Mouse (Mus musculus): Measurements from ENCODE around the gene Tmem163.

Gene Tmem163

GRCm38 (mm10) chr1:127555822-127556485 is 123.4 kb downstream of the Tmem163 start:
- DNase-seq (ENCODE audit: low spot score): no peak

GRCm38 (mm10) chr1:127548078-127548477 is 131.3 kb downstream of the Tmem163 start:
- DNase-seq (ENCODE audit: low spot score): no peak

DNA sequence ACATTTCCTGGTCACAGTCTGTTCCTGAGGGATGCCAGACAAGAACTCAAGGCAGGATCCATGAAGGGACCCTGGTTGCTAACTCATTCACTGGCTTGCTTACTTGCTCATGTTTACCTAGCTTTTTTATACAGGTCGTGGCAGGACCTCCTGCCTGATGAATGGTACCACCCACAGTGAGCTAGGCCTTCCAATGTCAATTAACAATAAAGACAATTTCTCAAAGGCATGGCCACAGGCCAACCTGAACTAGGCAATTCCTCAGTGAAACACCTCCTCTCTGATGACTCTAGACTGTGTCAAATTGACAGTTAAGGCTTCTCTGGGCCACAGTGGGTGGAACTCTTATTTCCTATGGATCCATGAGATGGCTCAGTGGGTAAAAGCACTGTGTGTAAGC is 136.6 kb downstream of the Tmem163 start:
- DNase-seq (ENCODE audit: low spot score): no peak

DNA sequence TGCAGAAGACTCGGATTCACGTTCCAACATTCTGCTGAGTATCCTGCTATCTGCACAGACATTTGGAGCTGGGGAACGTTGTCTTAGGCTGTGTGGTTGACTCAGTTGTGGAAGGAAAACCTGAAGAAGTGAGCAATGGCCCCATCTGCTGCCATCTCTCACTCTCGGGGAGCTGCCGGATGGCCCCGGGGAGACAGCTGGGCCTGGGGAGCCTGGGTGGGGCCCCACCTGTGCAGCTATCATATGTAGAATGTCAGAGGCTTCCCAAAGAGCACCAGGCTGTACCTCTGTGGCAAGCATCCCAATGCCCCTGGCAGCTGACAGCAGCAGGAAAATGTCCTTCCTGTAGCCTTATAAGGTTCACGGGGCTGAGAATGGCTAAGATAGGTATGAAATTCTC is 137.4 kb downstream of the Tmem163 start:
- no peak for DNase-seq (ENCODE audit: low spot score)

GRCm38 (mm10) chr1:127541522-127541921 is 137.8 kb downstream of the Tmem163 start:
- DNase-seq (ENCODE audit: low spot score): no peak

DNA sequence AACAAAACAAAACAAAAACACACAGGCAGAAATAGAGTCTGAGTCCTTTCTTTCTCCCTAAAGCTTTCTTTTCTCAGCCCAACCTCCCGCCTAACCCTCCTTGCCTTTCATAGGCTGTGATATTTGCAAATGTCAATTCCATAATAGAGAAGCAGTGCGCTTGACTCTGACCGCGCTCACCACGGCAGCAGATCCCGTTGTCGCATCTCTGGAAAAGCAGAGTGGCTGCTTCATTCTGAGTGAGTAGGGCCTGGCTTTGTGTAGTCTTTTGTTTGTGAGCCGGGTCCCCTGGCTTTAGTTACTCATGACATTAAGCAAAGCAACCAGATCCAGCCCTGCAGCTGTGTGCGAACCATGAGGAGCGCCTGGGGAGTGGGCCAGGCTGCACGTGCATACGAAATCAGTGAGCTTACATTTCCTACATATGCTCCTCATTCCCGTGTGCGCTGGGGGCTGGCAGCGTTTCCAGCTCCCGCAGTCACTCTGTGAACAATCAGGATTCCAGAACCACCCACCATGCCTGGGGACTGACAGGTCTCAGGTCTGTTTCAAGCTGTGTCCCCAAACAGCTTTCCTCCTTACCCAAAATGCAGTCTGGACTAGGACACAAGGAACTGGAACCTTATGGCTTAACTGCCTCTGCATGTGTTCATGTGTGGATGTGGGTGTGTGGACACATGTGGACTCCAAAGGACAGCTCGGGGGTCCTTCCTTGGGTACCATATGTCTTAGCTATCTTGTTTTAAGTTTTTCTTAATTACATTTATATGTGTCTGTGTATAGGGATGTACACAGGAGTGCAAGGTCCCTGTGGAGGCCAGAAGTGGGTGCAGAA is 141.9 kb downstream of the Tmem163 start:
- no peak for DNase-seq (ENCODE audit: low spot score)

DNA sequence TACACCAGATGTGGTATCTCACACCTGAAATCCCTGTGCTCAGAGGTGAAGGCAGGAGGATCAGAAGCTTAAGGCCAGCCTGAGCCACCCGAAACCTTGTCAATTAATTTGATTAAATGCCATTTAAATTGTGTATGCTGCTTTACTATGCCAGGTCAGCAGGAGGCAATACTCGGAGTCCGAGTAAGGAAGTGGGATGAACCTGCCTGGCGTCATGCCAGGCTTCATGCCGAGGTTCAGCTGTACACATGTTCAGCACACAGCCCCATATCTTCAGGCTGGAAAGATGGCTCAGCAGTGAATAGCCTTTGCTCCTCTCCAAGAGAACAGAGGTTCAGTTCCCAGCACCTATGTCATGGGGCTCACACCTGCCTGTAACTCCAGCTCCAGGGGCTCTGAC is 142.9 kb downstream of the Tmem163 start:
- DNase-seq (ENCODE audit: low spot score): no peak

DNA sequence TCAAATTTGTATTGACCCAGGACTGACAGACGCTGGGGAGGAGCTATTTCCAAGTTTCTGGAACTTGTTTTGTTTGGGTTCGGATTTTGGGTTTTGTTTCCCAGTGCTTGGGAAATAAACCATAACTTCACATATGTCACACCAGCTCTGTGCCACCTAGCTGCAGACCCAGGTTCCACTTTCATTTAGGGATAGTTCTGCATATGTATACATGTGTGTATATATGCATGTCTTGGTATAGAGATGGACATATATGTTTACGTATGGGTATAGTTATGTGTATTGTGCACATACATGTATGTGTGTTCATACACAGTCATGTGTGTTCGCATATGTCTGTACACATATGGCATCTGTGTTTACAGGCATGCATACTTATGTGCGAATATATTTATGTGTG is 147.6 kb downstream of the Tmem163 start:
- no peak for DNase-seq (ENCODE audit: low spot score)

DNA sequence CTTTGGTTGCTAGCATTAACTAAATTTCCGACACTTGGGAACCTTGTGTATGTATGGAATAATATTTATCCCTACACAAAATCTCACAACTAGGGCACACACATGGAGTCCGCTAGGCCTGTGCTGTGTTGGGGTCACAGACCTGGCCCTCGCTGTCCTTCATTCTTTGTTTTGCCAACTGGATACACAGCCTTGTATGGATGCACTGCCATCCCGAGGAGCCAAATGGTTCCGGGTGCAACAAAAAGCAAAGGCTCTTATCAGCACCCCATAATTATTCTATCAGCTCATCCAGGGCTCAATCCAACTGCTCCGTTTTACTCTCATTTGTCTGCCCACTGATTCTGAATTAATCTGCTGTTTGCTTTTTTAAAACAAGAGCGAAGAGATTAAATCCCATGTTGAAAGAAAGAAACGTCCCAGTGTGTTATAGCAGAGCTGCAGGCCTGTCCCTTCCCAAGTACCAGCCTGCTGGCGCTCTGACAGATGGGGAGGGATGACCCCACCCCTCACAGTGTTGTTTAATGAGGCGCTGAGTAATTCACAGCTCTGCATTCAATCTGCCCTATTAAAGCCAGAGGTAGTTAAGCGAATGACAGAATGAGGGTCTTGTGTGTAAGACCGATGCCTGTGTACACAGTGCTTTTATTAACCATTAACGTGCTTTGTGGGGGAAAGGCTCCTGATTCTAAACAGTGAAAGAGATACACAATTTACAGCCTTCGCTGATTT is 148.3 kb downstream of the Tmem163 start:
- no peak for DNase-seq (ENCODE audit: low spot score)

- no peak for DNase-seq (ENCODE audit: low spot score)
Observed at GRCm38 (mm10) chr1:127523364-127523763, 156.0 kb downstream of the Tmem163 start.

DNA sequence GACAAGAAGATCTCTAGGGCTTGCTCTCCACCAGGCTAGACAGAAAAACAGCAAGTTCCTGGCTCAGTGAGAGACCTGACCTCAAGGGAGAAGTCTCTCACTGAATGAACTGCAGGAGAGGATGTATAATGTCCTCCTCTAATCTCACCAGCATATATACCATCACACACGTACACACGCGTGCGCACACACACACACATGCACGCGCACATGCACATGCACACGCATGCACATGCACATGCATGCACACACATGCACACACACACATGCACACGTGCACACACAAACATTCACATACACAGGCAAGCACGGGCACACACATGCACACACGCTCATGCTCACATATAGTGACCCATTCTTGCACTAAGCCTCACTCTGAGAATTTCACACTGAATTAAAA is 164.5 kb downstream of the Tmem163 start:
- DNase-seq (ENCODE audit: low spot score): no peak

GRCm38 (mm10) chr1:127514479-127514878 is 164.9 kb downstream of the Tmem163 start:
- DNase-seq (ENCODE audit: low spot score): no peak

DNA sequence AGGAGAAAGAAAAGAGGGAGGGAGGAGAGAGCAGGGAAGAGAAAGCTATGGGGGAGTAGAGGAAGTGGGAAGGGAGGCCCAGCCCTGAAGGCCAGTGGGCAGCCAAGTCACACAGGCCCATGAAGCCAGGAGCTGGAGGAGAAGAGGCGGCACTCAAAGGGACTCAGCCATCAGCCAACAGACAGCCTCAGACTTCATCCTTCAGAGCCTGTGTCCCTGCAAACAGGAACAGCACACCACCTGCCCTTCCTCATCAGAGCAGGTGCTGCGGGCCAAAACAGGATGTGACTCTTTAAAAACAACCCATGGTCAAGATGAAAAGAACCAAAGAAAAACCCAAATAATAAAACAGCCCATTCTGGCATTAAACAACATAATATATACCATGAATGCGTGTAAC is 165.7 kb downstream of the Tmem163 start:
- DNase-seq (ENCODE audit: low spot score): no peak

GRCm38 (mm10) chr1:127513140-127513539 is 166.2 kb downstream of the Tmem163 start:
- DNase-seq (ENCODE audit: low spot score): no peak

GRCm38 (mm10) chr1:127512709-127513108 is 166.6 kb downstream of the Tmem163 start:
- DNase-seq (ENCODE audit: low spot score): no peak

- no peak for DNase-seq (ENCODE audit: low spot score)
Observed at GRCm38 (mm10) chr1:127511362-127511761, 168.0 kb downstream of the Tmem163 start.

DNA sequence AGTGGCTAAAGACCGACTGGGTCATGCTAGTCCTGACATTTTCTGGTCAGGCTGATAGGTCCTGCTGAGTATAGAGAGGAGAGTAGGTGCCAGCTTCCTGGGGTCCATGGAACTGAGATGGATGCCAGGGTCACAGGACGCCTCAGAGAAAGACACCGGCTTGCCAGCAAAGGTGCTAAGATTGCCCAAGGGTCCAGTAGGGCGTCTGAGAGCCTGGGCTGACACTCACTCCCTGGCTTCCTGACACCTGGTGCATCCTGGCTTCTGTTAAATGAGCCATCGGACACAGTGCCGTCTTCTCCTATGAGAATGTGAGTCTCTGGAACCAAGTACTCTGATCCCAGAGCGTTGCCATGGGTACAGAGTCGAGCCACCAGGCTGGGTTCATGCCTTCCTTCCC is 170.4 kb downstream of the Tmem163 start:
- DNase-seq (ENCODE audit: low spot score): no peak

GRCm38 (mm10) chr1:127508067-127508739 is 171.1 kb downstream of the Tmem163 start:
- DNase-seq (ENCODE audit: low spot score): no peak

GRCm38 (mm10) chr1:127507042-127507650 is 172.2 kb downstream of the Tmem163 start:
- DNase-seq (ENCODE audit: low spot score): no peak

GRCm38 (mm10) chr1:127500701-127501100 is 178.6 kb downstream of the Tmem163 start:
- no peak for DNase-seq (ENCODE audit: low spot score)

- DNase-seq (ENCODE audit: low spot score): peak; percentile 64
Observed at GRCm38 (mm10) chr1:127500219-127500618, 179.1 kb downstream of the Tmem163 start.

GRCm38 (mm10) chr1:127498746-127499145 is 180.6 kb downstream of the Tmem163 start:
- DNase-seq (ENCODE audit: low spot score): no peak

Data from T-cell, adult 2 months (primary cell).